Mouse (Mus musculus) T-helper 17 cell (primary cell): Measurements from ENCODE around the gene Ptprm.

Source experiments
- in situ Hi-C, 2 experiments: fragments of 300-600 bp; cut with MboI, MseI; formaldehyde crosslinking; loops; 1 replicate in 1 of 2; 2 replicates in 1 of 2; pipeline ENCODE4 v1.15.1; 2025; ENCODE audit warnings: high pct_unique_total_duplicates in 2 of 2

Ptprm gene

DNA sequence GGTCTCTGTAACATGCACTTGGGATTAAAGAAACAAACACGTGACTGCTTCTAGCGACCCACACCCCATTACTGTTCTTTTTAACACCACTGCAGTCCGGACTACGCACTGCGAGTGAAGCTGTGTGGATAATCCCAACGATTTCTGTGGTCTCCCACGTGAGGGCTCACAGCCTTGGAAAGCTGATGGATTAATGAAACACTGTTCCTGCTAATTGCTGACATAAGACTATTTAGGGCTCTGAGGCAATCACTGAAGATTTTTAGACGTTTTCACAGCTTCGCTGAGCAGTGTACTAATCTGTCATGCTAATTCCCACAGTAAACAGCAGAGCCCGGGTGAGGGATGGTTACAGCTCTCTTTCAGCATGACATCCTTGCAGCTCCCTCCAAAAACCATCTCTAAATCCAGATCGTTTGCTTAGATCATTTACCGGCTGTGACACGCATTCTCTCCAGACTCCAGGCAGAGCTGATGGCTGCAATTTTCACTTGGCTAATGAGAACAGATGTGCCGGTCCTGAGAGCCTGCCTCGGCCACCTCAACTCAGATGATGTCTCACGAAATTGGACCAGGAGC is 63.5 kb downstream of the Ptprm start:
- in situ Hi-C loops: no loop called here

DNA sequence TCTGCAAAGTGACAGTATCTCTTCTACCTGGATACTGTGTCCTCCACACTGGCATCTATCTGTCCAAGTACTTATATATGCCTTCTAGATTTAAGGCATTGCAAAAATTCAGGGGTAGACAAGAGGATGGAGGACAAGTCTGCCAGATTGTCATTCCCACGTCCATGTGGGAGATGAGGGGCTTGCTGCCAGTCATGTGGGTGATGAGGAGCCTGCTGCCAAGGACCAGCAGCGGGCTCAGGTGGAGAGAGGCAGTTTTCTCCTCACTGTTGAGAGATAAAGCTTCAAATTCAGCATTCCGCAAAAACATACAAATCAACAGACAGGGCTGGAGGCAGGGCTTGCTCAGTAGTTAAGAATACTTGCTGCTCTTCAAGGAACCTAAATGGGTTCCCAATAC is 66.8 kb downstream of the Ptprm start:
- in situ Hi-C loops: no loop called here

DNA sequence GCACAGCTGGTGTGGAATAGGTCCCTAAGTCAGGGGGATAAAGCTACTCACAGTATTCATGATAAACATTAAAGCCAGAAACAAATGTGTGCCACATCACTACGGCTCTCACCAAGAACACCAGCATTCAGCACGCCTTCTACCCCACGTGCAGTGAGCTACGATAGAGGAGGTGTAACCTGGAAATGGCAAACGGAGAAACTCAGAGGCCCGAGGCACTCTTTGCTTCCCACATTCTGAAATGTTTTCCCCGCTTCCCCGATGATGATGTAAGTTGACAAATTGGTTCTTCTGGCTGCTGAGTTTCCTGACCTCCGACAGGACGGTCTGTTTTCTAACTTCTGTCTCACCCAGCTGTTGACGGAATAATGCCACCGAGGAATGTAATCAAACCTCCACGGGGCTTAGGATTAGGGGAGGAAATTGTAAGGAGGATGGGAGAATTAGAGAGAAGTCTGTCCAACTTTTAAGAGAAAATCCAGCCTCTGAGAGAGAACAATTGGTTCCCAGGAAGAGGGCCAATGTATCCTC is 72.6 kb downstream of the Ptprm start:
- in situ Hi-C loops: no loop called here

DNA sequence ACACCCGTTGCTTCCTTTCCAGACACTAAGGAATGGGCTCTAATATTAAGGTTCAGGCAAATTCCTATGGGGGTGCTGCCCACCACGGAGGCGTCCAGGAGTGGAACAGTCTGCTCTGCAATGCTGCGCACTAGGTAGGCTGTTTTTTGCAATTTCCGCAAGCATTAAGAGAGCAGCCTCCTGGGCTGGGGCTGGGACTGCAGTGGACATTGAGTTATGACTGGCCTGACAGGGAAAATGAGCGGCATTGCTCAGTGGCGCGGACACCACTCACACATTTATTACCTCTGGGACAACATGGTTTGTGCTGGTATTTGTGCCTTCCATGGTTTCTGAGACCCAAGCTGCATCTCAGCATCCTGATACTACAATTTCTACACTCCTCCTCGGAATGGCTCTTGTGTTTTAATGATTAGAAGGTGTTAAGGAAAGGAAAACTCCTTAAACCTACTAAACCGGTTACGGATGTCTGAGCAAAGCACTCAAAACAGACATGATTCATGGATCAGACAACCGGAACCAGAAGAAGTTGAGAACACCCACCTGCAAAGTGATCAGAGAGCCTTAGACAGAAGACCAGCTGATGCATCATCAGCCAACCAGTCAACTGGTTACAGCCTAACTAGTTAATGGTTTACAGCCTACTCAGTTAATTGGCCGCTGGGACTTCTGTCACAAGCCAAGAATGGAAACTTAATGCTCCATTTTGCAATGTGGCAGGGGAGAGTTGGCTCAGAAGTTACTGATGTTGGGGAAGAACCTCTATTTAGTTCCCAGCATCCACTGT is 76.9 kb downstream of the Ptprm start:
- in situ Hi-C loops: no loop called here

DNA sequence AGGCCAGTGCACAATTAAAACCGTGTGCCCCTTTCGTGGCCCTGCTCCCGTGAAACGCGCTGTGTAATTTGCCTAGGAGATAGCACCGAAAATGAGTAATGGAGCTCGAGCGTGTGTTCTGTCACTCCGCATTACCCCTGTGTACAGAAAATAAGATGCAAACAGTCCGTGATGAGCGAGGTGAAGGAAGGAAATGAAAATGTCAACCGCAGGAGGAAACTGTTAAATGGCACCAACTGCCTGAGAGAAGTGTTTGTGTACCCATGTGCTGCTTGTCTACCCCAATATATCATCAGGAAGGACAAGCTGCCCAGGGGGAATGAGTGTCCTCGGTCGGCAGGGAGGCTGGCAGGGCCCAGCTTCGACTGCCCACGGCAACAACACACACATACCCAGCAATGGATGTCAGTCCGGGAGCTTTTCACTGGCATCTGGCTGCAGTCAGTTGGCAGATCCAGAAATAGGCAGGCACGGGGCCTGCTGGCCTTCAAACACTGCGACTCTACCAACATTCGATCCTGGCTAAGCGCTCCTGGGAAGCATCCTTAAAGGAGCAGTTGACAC is 79.6 kb downstream of the Ptprm start:
- in situ Hi-C loops: no loop called here

DNA sequence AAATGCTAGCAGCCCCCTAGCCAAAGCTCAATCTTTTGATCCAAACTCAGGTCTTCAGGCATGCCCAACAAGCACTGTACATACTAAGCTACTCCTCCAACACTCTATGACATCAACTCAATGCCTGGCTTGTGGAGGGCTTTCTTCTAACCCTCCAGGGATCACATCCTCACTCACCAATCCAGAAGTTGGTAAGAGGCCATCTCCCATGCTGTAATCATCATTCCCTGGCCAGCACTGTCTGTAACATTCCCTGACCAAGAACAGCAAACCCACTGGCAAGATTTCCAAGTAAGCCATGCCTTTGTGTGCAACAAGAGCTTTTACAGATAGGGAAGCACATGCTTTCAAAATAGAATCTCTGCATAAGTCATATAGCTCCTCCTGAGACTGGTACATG is 81.3 kb downstream of the Ptprm start:
- in situ Hi-C loops: no loop called here

DNA sequence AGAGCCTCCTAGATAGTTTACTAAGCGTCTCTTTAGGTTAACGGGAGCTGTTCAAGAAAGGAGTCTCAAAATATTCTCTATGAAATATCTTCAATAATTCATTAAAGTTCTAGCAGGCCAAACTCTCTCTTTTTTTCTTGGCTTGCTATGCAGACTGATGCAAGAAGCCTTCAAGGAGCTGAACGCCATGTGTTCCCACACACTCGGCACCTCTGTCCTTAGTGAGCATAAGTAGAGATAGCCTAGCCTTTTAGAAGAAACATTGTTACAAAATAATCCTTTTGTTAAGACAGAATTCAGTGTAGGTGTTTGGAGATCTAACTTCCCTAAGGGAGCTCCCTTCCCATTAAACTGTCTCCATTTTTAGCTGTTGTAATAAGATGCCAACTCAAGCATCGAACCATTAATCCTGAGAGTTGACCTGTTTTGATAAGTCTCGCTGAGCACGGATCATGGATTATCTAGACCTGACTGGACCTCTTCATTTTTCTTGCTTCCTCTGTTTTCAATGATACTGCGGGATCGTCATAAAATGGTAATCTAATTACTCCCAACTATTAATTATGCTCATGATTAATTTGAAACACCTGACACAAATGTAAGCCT is 85.7 kb downstream of the Ptprm start:
- in situ Hi-C loops: no loop called here

DNA sequence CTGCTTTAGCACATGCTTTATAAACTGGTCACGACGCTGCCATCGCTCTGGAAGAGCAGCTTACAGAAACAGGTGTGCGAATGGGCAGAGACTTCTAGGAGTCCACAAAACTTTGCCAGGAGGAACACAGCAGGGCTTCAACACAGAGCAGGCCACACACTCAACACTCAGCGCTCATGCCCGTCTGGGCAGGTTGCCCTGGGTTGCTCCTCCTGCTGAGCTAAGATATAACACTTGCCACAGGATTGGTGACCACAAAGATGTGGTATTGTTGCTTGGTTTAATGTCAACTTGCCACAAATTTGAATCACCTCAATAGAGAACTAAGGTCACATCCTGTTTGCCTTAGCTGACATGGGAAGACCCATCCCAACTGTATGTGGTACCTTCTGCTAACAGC is 88.0 kb downstream of the Ptprm start:
- in situ Hi-C loops: no loop called here

DNA sequence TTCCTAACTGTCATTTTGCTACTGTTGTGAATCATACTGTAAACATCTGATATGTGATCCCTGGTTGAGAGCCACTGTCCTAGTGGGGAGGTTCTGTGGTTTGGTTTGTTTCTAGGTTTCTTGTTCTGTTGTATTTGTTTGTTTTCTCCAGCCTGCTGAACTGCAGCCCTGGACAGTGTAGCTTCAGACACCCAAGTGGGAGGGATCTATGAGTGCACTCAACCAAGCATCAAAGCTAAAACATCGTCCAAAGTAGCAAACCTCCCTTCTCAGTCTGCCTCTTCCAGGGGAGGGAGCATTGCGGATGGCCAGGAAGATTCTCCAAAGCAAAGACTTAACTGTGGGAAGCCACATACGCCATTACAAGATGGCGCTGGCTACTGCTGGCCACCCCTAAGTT is 88.7 kb downstream of the Ptprm start:
- in situ Hi-C loops: no loop called here

DNA sequence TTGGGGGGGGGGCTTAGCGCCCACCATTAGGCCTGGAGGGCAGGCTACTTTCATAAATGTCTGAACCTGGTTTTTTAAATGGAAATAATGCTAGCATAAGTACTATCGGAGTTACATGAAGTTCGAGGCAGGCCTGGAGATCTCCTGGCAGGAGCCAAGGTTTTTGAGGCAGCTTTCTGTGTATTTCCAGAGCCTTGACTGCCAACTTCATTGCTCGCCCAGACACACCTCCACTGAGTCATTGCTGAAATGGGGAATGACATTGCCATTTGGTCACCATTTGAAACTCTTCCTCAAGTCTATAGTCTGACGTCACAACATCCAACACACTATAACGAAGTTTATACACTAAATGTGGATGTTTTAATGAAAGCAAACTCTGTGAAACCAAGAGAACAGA is 89.5 kb downstream of the Ptprm start:
- in situ Hi-C loops: no loop called here

DNA sequence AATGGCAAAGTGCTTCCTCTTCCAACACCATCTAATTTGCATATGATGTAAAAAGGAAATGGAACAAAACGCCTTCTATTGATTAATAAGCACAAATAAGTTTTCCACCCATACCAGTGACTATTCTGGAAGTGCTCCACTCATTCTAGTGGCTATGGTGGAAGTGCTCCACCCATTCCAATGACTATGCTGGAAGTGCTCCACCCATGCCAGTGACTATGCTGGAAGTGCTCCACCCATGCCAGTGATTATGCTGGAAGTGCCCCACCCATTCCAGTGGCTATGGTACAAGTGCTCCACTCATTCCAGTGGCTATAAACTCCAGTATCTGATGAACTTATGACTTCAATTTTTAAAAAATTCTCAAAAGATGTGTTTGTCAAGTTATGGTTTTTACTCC is 91.2 kb downstream of the Ptprm start:
- in situ Hi-C loops: no loop called here

DNA sequence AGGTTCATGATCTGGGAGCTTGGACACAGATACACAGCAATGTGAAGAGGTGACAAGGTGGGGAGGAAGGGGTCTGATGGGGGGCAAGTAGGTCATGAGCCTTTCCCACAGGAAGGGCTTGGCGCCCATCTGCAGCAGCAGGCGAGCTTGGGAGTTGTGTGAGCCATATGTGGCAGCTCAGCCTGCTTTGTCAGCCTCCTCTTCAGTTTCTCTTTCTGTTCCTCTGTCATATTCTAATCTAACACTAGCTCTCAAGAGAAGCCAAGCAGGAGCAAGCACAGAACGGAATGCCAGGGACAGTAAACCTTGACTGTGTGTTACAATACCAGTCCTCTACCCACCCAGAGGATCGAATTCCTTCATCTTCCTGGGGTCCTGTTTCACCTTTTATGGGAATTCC is 94.2 kb downstream of the Ptprm start:
- in situ Hi-C loops: no loop called here

DNA sequence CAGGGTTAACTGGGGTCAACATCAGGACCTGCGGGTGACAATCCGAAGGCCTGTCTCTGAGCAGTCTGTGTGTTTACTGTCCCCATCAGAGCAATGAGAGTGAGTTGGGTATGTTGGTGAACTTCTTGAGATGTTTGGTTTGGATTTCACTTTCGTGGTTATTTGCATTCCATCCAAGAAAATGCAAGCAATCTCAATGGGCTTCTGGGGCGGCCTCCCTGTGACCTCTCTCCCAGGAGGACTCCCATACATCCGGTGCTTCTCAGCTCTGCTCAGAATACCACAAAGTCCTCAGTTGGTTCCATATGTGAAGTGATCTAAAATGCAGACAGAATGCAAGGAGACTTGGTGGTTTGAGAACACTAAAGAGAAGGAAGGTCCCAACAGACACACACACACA is 96.5 kb downstream of the Ptprm start:
- in situ Hi-C loops: no loop called here

DNA sequence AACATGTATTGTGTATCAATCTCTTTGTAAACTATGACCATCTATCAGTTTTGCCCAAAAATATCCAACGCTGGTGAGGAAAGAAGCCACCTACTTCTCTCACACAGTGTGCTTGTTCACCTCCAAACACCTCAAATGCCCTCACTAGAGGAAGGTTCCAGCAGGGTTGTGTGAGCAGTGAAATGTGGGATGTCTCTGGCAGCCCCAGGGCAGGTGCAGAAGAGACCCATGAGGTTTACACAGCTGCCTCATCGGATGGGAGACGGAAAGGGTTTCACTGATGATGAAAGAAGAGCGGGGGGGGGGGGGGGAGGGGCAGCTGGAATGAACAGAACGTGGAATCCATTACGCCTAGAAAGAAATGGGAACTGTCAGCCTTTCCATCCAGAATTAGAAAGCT is 98.1 kb downstream of the Ptprm start:
- in situ Hi-C loops: no loop called here

DNA sequence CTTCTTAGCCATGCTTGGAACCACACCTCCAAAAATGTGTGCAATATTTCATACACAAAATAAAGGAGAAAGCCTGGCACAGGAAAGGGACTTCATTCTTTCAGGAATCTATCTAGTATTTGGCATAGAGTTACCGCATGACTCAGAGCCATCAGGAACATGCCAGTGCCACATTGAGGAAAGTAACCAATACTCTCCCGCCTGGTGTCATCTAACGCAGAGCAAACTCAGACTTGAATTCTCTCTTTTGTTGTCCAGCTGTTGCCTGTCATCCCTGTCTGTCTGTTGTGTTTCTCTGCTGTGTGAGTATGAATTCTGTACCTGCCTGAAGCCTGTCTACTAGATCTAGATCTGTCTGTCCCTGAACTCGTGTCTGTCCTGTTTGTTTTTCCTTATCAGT is 100.8 kb downstream of the Ptprm start:
- in situ Hi-C loops: no loop called here

DNA sequence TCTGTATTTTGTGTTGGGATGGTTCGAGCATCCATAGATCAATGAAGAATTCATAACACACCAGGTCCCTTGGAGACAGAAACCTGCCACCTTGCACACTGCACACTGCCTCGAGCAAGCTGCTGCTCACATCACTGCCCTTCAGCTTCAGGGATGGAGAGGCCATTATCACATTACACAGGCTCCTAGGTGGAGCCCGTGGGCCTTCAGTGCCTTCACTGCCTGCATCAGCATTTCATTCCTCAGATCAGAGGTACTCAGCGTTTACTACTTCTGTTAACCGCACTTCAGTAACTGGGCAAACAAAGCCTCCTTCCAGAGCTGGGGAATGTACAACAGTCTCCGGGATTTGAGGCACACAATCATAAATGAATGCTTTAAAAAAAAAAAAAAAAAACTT is 101.3 kb downstream of the Ptprm start:
- in situ Hi-C loops: no loop called here

DNA sequence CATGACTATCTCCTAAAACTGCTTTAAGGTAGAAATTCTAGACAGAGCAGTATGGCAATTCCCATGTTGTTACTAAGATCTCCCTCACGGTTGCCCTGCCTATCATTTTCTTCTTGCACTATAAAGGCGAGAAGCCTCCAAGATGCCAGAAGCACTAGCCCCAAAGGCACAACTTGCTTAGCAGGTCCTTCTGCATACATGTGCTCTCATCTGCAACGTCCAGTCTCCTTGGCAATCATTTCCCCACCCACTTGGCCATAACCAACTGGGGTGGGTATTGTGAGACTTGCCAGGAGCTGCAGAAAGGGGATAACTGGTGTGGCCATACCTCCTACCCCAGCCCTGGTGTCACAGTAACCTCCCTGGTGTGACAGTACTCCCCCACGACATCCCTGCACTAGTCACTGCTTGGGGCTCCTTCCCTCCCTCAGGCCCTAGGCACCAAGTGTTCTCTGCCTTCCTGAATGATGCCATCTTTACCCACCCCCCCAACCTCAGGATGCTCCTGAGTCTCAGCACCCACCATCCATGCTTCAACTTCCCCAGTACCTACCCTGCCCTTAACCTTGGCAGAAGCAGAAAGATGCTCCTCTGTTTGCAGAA is 108.9 kb downstream of the Ptprm start:
- in situ Hi-C loops: no loop called here

DNA sequence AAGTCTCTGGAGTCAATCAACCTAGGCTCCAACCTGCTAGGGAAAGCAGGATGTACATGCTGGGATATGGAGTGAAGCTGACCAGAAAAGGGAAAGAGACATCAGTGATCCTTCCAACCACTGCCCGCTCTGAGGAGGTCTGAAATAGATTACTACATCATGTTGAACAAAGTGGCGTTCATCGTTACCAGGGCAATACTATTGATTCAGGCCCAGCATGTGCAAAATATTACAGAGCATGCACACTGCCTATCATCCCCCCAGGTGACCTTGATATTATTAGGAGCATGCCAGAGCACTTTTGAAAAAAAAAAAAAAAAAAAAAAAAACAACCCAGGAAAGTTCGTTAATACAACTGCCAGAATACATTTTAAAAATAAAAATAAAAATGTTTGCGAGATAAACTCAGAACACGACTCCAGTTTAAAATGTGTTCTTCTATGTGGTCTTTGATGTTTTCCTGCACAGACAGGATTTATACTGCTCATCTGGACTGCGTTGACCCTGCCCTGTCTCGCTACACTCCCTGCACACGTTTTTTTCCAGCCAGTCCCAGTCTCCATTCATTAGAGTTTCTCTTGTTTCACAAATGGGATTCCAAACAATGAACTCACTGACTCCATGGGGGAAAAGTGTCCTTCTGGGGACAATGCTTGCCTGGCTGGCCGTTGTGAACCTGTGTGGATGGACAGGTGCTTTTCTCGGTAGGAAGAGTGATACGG is 111.3 kb downstream of the Ptprm start:
- in situ Hi-C loops: no loop called here

DNA sequence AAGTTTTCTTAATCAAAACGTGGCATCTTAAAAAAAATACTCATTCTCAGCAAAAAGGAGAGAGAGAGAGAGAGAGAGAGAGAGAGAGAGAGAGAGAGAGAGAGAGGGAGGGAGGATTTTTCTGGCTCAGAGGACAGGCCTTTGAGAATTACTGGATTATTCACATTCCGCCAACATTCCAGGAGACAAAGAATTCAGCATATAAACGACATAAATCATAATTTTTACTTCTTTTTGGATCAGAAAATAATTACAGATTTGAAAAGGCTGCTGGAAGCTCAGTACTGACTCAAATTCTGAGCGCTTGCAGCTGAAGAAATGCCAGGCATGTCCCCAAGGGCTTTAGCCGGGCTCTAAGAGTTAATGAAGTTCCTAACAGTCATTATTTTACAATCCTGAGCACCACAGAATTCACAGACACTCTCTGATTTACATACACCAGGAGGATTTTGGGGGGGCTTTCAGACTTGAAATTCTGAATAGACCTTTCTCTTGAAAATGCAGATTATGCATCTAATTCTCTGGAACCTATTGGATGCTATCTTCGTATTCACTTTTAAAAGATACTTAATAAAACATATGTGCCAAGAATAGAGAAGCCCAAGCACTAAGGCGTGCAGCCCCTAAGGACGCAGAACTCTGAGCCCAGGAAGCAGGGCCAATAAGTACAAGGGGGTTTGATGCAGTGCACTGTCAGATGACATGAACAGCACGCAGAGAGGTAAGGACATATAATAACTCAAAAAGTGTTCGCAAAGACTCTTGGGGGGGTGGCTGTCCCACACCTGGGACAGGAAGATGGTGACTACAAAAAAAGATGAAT is 112.1 kb downstream of the Ptprm start:
- in situ Hi-C loops: no loop called here

DNA sequence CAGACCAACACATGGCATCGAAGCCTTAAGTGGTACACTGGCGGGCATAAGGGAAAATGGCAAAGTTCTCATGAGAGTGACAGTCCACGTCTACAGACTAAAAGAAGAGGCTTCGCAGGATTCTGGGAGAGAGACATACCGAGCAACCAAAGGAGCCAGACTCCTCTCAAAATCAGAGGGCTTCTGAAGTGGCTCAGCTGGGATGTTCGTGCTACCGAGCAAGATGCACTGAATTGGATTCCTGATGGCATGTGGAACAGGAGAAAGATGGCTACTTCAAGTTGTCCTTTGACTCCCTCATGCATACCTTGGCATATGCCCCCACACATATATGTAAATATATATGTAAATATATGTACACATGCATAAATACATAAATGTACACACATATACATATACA is 115.4 kb downstream of the Ptprm start:
- in situ Hi-C loops: no loop called here

DNA sequence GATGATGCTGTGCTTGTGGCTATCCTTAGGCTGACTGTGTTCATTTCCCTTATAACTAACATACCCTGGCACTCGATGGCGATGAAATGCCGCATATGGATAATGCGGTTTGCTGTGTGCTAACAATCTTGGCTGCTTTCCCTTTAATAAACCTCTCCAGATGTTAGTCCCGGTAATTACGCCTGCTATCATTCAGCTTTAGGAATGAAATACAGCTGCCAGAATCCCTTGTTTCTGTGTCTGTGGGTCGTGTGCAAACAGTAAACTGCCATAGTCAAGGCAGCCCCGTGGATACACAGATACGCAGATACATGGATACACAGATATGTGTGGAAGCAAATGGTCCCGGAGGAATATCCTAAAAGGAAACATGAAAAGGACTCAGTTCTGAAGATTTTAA is 116.8 kb downstream of the Ptprm start:
- in situ Hi-C loops: no loop called here
